Mouse (Mus musculus) 416B (cell line): ENCODE results near the gene Vamp8.

Source experiments
- DNase-seq: peaks from one replicate; pipeline ENCODE4 v3.0.0; 2011; ENCODE audit warnings: low read depth

Vamp8 gene

GRCm38 (mm10) chr6:72405356-72405755, 14.9 kb upstream of the Vamp8 start:
- DNase-seq = no peak

- peak; percentile 88 for DNase-seq
Observed at GRCm38 (mm10) chr6:72401875-72402274, 11.4 kb upstream of the Vamp8 start.

DNA sequence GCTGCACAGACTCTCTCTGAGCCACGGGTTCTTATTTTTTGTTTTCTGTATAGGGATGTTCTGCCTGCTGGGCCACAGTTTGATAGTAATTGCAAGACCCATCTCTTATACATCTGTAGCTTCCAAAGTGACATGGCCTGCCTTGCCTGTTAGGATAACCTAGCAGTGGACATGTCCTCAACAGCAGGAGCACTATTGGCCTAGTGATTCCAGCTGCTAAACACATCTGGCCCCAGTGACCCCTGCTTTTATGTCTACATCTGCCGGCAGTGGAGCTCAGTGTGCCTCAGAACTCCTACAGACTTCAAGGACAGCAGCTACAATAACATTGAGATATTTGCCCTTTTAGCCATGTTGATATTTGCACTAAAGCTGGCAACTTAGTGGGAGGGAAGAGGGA, 9.5 kb upstream of the Vamp8 start:
- no peak for DNase-seq

DNA sequence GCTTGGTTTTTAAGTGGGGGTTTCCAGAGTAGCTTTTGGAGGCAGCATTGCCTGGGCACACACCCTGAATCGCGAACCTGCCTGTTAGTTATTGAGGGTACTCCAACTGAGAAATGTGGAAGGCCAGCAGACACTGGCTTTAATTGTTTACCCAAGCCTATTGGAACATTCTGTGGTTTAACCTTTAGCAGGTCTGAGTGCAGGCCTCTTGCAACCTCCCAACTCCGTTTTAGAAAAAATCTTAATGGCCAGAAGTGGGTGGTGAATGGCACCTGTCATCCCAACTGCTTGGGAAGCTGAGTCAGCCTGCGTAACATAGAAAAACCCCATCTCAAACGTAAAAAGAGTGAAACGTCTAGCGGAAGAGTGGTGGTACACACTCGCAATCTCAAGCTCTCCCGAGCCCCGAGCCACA, 6.3 kb upstream of the Vamp8 start:
- DNase-seq = peak; percentile 67

- no peak for DNase-seq
Observed at GRCm38 (mm10) chr6:72392341-72392740, 1.8 kb upstream of the Vamp8 start.

DNA sequence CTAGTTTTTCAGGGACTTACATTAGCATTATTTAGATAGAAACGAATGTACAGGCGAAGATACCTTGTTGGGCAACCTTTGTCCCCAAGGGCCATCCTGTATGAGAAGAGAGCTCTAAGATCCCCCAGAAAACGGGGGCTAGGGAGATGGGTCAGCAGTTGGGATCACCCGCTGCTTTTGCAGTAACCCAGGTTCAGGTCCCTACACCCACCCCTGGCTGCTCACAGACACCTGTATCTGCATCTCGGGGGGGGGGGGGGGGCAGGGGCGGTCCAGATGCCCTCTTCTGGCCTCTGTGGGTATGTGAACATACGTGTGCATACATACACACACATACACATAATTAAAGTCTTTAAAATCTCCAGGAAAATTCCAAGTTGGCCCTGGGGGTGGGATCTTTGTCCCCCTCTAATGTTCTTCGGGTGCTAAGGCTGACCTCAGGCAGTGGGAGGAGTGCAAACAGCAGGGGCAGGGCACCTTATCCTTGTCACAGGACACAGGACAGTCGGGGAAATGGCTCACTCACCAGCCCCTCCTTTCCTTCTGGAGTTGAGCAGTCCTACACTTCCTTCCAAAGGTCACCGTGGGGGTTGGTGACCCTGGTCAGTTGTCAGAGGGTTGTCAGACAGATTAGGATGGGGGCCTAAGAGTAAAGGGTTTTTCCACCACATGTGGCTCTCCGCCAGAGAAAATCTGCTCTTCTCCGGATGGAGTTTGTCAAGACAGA, 455 bp upstream of the Vamp8 start:
- DNase-seq = peak; percentile 89

DNA sequence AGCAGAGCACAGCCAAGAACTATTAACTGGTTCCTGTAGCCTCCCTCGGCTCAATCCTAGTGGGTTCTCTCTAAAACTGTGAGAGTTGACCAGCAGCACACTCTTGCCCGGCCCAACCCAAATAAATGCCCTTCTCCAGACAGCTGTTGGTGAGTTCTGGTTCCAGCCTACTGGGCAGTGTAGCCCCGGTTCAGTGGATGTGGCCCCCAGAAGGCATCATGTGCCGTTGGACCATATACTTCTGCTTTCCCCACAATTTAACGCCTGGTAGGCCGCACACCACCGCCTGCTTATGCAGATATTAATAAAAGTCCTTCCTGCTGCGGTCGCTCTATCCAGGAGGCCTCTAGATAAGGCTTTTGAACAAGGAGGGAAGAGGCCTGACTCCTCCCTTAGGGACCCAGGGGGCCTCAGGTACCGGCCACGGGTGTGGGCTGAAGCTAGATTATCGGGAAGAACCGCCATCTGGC, 997 bp downstream of the Vamp8 start:
- DNase-seq = peak; percentile 99

DNA sequence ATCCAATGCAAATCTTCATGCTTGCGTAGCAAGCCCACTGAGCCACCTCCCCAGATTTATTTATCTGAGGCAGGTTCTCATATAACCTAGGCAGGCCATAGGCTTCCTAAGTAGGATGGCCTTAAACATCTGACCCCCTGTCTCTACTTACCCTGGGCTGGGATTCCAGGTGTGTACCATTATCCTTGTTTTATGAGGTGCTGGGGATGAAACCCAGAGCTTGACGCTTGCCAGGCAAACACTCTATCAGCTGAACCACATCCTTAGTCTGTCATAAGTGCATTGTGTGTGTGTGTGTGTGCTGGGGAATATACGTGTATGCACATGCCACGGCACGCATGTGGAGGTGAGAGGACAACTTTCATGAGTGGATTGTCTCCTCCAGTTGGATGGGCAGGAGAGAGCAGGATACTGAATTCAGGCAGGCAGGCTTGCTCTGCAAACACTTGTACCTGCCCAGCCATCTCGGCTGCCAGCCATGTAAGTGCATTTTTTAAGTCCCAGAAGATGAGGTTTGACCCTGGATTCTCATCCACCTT, 1.6 kb downstream of the Vamp8 start:
- DNase-seq = no peak

GRCm38 (mm10) chr6:72388266-72388665, 2.2 kb downstream of the Vamp8 start:
- DNase-seq = no peak

DNA sequence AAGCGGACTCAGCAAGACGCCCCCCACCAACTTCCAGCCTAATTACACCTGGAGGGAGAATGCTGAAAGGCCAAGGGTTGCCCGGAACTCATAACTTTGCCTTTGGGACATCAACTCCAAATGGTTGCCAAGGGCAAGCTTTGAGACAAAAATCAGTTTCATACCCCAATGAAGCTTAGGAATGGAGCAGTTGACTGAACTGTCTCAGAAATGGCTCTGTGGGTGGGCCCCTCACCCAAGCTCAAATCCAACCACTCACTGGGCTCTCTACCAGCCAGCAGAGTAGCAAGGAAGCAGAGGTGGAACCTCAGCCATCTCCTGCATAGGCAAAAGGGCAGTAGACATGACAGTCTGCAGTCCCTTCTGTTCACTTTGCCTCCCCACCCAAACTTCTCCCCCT, 2.7 kb downstream of the Vamp8 start:
- DNase-seq = no peak

DNA sequence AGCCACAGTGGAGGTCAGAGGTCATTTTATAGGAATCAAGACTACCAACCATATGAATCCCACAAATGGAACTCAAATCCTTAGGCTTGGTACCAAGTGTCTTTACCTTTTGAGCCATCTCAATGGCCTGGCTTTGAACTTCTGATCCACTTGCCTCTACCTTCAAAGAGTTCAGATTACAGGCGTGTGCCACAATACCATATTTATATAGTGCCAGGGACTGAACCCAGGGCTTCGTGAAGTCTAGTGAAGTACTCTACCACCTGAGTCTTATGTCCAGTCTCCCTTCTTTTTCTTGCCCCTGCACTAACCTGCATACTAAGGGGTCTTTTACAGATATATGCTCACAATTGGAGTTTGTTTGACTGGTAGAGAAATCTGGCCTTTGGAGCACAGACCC, 3.9 kb downstream of the Vamp8 start:
- no peak for DNase-seq

DNA sequence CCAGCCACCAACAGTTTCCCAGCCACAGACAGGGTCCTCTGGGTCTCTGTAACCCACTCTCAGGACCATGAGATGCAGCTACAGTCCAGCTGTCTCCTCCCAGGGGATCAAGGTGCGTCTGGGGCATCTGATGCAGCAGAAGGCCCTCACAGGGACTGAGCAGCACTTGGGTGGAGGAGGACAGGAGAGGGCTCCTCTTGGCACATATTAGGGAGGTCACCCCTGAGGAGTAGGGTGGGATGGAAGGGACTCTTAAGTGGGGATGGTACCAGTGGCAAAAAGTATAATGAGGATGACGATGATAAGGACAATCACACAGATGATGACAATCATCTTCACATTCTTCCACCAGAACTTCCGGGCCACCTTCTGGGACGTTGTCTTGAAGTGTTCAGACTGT, 5.2 kb downstream of the Vamp8 start:
- no peak for DNase-seq

DNA sequence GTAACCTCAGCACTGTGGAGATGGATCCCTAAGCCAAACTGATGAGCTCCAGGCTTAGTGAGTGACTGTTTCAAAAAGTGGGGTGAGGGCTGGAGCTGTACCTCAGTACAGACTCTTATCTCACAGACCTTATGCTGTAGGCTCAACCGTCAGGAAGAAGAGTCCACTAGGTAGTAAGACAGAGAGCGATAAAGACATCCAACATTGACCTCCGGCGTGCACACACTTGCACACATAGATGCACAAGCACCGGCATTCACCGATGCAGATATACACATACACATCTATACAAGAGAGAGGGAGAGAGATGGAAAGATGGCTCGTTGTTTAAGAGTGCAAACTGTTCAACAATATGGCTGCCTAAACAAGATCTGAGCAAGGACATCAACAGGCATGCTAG, 6.6 kb downstream of the Vamp8 start:
- peak; percentile 48 for DNase-seq

DNA sequence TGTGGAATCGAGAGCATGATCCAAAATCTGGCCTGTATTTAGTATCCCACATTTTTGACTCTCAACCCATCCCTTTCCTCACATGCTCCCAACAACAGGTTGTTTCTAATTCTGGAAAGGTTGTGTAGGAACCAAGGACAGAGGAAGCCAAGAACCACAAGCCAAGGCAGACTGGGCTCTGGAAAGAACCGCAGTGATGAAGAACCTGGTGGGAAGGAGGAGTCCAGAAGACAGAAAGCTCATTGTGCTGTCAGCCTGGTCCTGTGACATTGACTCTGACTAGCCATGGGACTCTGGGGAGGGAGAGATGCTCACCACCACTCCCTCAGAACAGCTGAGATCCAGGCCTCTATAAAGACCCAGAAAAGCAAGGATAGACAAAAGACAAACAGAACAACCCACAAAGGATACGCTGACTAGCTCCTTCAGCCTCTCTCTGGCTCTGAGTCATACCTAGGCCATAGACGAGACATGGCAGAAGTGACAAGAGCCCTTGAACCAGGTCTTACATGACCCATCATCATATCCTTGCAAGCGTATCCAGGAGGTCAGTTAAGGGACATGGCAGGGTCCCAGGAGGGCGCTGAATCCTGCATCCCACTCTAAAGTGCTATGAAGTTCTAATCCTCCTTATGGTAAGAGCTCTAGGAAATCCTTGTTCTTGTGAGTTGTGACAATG, 7.2 kb downstream of the Vamp8 start:
- peak; percentile 83 for DNase-seq

GRCm38 (mm10) chr6:72382494-72382893, 8.0 kb downstream of the Vamp8 start:
- no peak for DNase-seq

DNA sequence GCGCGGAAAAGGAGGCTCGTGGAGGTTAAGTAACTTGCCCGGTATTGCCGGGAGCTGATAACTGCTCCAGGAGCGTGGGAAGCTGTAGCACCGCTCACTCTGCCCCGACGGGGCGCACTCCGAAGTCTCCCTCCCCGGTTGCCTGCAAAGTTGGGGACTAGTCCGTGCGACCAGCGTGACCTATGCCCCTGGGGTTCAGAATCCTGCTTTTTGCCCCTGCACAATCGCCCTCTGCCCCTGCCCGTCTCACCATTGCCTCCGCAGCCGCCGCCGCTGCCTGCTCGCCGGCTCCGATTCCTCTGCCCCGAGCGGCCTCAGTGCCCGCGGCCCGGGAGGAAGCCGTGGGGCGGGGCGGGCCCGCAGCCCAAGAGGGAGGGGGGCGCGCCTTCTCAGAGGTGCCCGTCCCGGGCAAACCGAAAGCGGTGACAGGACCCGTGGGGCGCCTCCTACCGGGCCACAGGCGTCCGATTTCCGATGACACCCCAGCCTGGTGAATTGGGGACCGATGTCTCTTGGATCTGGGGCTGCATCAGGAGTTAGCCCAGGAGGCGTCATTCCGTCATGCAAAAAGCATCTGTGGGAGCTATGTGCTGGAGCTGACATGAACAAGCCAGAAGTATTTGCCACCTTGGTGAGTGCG, 10.3 kb downstream of the Vamp8 start, which contains the start of gene Vamp5:
Vamp5 (minus strand) TSS at position 338 of the 640 bp plus-strand sequence.
- peak; percentile 78 for DNase-seq

- peak; percentile 75 for DNase-seq
Observed at GRCm38 (mm10) chr6:72379377-72380130, 10.9 kb downstream of the Vamp8 start.

DNA sequence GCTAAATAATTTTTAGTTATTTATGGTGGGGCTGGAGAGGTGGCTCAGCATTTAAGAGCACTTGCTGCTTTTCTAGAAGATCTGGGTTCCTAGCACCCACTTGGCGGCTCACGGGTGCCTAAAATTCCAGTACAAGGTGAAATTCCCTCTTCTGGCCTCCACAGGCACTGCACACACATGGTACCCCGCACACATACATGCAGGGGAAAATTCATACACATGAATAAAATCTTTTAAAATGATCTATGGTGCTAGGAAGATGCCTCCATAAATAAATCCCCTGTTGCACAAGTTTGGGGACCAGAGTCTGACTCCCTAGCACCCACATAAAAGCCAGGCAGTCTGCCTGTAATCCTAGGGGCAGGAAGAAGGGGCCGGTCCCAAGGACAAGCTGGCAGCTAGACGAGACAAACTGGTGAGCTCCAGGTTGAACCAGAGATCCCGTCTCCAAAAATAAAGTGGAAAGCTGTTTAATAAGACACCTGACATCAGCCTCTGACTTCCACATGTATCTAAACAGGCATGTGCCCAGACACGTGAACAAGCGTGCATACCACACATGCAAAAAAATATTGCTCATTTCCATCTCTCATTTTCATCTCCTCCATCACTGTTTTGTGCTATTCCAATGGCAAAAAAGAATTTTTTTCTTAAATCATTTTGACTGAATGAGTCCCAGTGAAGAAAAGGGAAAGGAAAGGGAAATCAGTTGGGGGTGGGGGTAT, 11.8 kb downstream of the Vamp8 start:
- DNase-seq = no peak

- peak; percentile 89 for DNase-seq
Observed at GRCm38 (mm10) chr6:72374820-72375563, 15.5 kb downstream of the Vamp8 start.

GRCm38 (mm10) chr6:72374206-72374605, 16.3 kb downstream of the Vamp8 start:
- no peak for DNase-seq

DNA sequence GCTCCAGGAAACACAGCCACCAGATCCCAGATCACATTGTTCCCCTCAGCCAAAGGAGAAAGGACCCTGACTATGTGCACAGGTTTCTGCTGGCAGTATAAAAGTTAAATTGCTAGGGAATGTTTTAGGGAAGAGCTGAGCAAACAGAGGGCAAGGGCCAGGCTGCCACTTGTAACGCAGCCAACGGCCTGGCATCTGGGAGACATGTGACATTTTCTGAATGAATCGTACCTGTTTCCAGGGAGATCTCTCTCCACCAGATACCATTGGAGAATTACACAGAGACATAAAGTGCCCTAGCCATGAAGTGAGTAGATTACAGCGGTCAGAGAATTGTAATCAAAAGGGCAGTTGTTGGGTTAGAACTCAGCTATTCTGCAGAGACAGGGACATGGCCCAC, 17.3 kb downstream of the Vamp8 start:
- DNase-seq = no peak
